Mouse (Mus musculus): ENCODE results near the gene Rsg1.
A peak's percentile ranks its signal among the peaks of the same experiment; 100 is the strongest.

Gene Rsg1

DNA sequence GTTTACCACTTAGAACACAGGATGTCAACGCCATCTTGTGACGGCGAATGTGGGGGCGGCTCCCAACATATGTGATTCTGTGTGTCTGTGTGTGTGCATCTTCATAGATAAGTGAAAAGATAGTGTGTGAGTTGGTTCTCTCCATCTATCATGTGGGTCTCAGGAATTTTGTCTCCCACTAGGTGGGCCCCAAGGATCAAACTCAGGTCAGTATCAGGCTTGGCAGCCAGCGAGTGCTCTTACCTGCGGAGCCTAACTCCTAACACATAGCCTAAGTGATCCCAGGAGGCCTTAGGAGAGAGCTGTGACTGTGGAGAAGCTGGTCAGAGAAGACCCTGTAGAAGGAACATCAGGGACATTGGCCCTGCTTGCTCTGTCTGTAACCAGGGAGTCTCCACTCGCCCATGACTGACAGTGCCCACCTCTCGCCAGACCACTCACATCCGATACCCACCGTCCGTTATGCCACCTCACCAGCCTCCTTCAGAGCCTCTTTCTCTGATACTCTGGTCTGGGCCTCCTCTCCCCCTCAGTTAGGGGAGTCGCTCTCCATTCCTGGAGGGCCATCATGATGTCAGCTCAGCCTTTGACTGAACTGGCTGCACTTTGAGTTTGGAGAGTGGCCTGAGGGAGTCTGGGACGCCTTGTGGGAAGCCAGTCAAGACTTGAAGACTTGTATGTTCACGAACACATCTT, 3.1 kb upstream of the Rsg1 start:
- peak; percentile 34; the same call in 1 of the 2 replicates for ATAC-seq (ENCODE audit: insufficient number of reproducible peaks, low FRiP score, low TSS enrichment)

DNA sequence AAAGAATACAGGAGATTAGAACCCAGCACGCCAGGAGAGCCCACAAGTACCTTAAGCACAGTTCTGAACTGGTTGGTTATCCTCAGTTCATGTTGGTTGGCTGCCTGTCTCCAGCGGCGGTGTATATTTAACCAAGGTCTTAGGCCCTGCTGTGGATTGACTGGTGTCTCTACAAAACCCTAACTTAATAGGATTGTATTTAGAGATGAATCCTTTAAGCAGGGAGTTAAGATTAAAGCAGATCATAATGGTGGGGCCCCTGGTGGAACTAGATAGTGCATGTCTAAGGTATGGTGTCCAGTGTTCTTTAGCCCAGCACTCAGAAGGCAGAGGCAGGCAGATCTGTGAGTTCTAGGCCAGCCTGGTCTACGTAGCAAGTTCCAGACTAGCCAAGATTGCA, 2.1 kb upstream of the Rsg1 start:
- no peak for ATAC-seq (ENCODE audit: insufficient number of reproducible peaks, low FRiP score, low TSS enrichment)

DNA sequence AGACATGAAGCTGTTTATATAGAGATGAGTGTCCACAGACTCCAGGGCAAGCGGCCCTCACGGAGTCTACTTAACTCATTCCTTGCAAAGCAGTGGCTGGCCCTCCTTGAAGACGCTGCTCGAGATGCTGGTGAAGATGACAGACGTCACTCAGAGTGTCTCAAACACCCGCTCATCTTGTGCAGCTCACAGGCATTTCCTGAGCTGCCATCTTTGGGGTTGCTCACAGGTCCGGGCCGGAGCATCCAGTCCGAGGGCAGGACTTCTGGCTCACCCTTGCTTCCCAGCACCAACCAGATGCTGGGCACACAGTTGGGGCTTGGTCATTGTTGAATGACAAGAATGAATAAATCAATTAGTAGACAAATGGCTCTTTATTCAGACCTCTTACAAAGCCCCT, 864 bp upstream of the Rsg1 start:
- no peak for ATAC-seq (ENCODE audit: insufficient number of reproducible peaks, low FRiP score, low TSS enrichment)

DNA sequence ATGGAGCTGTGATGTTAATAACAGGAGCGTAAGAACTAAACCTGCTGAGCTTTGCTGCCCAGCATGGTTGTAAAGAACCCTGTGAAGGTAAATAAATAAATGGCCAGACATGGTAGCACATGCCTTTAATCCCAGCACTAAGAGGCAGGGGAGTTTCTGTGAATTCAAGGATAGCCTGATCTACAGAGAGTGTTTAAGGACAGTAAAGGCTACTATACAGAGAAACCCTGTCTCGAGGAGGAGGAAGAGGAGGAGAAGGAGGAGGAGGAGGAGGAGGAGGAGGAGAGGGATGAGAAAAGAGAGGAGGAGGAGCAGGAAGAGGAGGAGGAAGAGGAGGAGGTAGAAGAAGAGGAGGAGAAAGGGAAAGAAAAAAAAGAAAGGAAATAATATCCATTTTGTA, 414 bp upstream of the Rsg1 start:
- no peak for ATAC-seq (ENCODE audit: insufficient number of reproducible peaks, low FRiP score, low TSS enrichment)

DNA sequence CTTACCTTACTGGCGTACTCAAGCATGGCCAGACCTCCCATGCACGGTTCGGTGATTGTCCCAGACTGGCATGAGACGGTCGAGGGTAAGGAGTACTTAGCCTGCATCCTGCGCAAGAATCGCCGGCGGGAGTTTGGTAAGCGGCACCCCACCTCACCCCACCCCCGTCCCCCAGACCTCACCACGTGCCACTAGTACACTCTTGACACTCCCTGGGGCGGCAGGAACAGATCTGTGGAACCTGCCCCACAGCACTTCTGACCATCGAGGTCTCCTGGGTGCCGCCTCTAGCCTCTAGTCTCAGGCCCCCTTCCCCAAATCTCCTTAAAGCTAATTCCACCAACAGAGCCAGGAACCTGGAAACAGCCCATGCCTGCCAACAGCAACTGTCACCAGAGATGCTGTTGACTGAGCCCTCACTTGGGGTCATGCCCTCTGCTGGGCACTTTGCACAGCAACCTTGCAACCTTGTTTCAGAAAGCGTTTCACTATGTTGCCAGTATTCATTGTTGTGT, 638 bp downstream of the Rsg1 start:
- peak; percentile 43; the same call in 1 of the 2 replicates for ATAC-seq (ENCODE audit: insufficient number of reproducible peaks, low FRiP score, low TSS enrichment)

DNA sequence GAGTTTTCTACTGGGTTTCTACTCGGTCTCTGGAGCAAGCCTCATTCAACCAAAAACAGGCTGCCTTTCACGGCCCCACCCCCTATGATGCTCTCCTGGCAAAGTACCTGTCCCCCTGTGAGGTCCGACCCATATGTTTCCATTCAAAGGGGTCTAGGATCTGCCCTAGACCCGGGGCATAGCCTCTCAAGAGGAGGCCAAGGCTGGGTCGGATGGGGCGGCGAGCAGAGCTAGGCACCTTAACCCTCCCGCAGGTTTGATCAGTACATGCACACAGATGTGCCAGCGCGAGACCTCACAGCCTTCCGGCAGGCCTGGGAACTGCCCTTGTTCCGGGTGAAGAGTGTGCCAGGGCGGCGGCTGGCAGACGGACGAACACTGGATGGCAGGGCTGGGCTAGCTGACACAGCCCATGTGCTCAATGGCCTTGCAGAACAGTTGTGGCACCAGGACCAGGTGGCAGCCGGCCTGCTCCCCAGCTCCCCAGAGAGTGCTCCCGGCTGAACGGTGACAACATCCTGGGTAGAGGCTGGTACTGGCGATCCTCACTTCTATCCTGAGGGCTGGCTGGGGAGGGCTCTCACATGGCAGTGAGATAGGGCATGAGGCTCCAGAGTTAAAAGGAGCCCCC, 5.9 kb downstream of the Rsg1 start:
- ATAC-seq (ENCODE audit: insufficient number of reproducible peaks, low FRiP score, low TSS enrichment), result no peak

DNA sequence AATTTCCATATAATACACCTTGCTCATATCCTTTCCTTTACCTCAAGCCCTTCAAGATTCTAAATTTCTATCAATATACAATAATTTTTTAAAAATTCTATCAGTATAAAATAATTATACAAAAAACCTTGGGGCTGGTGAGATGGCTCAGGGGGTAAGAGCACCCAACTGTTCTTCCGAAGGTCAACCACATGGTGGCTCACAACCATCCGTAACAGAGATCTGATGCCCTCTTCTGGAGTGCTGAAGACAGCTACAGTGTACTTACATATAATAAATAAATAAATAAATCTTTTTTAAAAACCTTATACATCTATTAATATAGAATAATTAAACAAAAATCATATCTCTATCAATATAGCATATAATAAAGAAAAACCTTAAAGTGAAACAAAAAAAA, 8.1 kb downstream of the Rsg1 start:
- no peak for ATAC-seq (ENCODE audit: insufficient number of reproducible peaks, low FRiP score, low TSS enrichment)

DNA sequence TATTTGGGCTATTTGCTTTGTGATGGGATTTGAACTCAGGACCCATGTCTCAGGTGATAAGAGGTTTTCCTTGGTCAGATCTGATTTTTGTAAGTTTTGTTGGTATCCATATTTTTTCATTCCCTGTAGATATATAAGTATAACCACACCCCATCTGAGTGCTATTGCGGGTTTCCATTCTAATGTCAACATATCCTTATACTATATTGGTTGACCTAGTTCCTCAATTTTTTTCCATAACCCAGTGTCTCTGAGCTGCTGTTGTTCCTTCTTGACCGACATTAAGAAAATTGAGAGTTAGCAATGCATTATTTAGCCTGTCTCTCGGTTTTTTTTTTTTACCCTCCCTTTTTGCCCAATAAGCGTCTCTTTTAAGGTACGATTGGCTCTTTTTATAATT, 9.0 kb downstream of the Rsg1 start:
- no peak for ATAC-seq (ENCODE audit: insufficient number of reproducible peaks, low FRiP score, low TSS enrichment)

DNA sequence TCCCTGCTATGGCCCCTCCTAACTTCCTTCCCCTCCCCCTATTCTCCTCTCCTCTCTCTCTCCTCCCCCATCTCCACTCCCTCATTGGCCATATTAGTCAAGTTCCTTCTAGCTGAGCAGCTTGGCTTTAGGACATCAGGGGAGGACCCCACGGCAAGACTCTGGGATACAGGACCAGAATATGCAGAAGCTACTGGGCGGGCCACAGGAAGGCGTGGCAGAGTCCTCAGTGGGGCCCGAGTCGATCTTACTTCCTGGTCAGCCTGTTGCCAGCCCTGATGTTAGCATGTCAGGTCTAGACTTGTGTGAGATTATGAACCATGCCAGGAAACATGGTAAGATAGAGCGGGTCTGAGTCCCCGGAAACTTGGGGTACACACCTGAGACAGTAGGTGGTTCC, 14.9 kb downstream of the Rsg1 start:
- ATAC-seq (ENCODE audit: insufficient number of reproducible peaks, low FRiP score, low TSS enrichment), result no peak

DNA sequence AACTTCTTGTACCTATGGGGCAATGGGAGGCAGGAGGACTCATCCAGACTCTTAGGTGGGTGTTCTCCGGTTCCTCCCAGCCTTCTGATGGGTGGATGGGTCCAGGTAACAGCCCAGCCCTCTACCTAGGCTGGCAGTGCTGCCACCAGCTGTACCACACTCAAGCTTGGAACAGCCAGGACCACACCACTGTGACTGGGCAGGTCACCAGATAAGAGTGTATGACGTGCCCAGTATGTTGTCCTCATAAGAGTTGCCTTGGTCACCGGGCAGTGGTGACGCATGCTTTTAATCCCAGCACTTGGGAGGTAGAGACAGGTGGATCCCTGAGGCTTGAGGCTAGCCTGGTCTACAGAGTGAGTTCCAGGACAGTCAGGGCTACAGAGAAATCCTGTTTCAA, 19.4 kb downstream of the Rsg1 start:
- no peak for ATAC-seq (ENCODE audit: insufficient number of reproducible peaks, low FRiP score, low TSS enrichment)

DNA sequence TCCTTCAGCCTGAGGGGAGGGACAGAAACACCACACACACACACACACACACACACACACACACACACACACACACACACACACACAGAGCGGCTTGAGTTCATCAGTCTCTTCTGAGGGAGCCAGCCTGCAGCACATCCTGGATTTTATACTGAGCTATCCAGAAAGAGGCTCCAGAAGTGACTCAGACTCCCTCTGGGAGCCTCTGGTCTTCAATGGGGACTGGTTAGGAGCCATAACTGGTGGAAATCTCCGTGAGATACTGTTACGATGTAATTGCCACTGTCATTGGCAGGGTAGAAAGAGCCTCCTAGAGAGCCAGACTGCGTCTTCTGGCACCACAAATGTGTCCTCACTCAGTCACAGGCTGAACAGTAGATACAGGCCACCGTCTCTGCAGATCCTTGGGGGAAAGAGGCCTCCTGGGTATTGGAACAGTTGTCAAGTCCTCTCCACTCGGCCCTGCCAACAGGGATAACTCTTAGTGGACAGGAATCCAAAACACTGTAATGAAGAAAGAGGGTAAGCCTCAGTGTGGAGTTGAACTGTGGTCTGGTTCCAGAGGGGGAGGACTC, 21.9 kb downstream of the Rsg1 start:
- no peak for ATAC-seq (ENCODE audit: insufficient number of reproducible peaks, low FRiP score, low TSS enrichment)

DNA sequence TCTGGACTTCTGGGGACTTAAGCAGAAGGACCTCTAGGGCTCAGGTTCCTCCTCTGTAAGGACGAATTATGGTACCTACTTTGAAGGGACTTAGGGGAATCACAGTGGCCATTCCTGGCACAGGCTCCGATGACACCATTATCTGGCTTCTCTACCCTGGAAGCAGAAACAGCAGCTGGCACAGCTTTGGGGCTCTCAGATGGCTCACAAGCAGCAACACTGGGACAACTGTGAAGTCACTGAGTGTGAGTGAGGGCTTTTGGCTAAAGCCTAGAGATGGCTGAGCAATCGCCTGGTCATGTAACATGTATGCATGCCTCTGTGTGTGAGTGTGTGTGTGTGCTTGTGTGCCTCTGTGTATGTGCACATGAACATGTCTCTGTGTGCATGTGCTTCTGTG, 23.1 kb downstream of the Rsg1 start:
- ATAC-seq (ENCODE audit: insufficient number of reproducible peaks, low FRiP score, low TSS enrichment), result no peak

DNA sequence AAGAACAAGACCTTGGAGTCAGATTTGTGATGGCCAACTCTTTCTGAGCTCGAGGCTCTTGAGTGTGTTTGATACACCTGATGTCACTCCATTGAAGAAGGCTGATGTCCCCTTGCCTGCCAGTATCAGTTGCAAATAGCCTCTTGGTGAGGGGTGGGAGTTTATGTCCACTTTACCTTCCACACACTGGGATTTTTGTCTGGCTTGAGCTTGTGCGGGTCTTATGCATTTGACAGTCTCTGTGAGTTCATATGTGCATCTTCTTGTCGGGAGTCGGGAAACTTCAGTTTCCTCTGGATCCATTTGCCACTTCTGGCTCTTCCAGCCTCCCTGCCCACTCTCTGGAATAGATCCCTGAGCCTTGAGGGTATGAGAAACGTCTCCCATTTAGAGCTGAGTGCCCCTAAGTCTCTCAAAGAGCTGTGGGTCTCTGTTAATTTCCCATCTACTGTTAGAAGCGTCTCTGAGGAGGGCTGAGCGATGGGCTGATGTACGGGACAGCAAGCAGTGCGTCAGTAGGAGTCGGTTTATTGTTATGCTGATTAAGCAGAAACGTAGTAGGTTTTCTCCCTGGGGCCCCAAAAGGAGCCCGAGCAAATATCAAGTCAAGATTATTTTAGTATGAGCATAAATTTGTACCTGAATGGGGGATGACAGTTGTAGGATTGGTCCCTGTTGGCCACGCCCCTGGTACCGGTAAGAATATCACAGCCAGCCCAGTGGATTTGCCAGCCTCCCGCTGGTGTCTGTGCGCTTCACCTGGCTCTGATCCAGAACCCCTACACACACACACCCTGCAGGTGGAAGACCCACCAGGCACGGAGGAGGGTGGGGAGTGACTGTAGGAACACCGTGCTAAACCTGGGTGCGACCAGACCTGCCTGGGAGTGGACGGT, 25.0 kb downstream of the Rsg1 start:
- ATAC-seq (ENCODE audit: insufficient number of reproducible peaks, low FRiP score, low TSS enrichment), result 0 out of 2 replicates have a peak, but pooled peaks have one; percentile 36

DNA sequence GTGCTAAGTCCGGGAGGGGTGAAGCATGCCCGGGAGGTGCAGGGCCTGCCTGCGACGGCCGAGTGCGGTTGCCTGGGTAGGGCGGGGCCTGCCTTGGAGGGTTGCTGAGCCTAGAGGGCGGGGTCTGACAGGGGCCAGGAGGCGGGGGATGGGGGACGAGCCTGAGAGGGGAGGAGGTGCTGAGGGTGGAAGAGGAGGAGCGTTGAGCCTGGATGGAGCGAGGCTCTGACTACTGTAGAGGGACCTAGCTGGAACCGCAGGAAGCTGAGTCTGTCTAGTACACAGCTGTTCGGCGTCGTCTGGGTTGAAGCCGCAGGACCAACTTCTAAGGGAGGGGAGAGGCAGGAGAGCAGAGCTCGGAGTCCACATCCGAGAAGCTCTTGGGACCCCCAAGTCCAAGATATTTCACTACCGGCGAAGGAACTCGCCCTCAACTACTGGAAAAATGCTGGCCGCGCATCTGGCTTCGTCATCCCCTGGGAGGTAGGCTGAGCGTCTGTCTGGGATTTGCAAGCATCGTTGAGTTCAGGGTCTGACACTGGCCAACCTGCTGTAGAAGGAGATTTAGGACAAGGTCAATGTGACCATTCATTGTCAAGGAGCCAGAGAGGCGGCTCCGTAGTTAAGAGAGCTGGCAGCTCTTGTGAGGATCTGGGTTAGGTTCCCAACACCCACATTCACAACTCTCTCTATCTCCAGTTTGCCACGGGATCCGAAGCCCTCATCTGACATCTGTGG, 25.8 kb downstream of the Rsg1 start, which contains the start of gene Arhgef19:
Gene Arhgef19, plus strand, starts transcription at position 112 of the 738 bp plus-strand sequence.
- 0 out of 2 replicates have a peak, but pooled peaks have one; percentile 26 for ATAC-seq (ENCODE audit: insufficient number of reproducible peaks, low FRiP score, low TSS enrichment)

DNA sequence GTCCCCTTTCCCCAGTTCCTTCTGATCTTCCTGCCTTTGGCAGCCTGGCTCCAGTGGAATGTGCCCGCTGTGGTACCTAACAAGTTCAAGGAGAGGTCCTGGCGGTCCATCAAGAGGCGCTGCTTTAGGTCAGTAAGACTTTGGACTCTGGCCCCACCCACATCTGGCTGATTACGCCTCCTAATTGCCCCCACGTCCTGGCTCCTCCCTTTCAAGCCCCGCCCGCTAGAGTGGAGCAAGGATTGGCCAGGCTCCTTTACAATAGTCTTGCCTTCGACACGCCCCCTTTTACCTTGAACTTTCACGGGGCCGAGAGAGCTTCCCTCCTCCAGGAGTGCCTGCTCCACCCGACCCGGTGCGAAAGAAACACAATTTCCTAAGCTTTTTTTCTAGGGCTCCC, 26.9 kb downstream of the Rsg1 start:
- no peak for ATAC-seq (ENCODE audit: insufficient number of reproducible peaks, low FRiP score, low TSS enrichment)

DNA sequence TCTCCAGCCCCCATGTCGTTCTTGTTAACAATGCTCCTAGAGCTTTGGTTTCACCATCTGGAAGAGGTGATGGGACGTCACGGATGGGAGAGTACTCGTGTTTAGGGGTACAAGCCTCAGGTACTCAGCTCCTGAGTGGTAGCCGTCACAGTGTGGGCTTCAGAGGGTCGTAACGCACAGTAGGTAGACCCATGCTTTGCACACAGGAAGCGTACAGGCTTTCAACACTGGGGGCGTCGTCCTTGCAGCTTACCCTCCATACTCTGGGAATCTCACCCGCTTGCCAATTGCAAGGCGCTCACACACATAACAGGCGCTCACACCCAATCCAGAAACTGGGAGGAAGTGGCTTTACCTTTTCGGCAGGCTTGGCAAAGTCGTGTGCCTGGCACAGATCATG, 28.1 kb downstream of the Rsg1 start:
- no peak for ATAC-seq (ENCODE audit: insufficient number of reproducible peaks, low FRiP score, low TSS enrichment)

DNA sequence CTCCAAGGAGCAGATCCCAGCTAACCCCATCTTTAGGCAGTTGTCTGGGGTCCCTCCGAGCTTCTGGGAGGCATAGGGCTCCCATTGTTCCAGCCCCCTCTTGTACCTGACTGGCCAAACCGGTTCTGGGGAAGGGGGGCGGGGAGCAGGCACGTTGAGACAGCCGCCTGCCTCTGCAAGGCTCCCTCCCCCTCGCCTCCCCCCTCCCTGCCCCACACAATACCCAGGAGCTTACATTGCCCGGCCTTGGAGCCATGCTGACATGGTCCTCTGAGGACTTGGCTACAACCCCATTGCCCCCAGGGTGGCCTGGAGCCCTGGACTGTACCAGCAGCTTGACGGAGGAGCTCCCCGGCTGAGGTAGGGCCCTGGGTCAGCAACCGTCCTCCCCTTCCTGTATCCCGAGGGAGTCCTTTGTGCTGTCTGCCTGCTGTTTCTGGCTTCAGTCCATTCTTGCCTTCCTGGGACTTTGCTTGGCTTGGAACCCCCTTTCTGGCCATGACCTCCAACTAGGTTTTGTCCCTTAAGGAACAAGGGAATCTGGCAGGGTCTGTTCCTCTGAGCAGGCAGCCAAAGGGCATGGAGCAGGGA, 29.0 kb downstream of the Rsg1 start:
- ATAC-seq (ENCODE audit: insufficient number of reproducible peaks, low FRiP score, low TSS enrichment), result no peak

DNA sequence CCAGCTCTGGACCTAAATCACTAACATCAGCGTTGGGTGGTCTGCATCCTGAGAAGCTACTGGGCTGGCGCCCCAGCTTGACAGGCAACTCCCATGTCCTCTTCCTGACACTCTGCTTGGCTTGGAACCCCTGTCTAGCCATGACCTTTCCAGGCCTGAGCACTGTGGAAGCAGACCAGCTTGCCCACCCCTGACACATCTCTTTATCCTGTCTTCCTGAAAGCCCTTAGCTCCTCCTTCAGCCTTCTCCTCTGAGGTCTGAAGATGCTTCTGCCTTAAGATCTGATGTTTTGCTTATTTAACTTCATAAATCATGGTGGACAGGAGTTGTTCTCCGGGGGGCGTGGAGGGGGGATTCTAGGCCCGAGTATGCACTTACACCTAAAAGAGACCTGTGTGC, 29.9 kb downstream of the Rsg1 start:
- ATAC-seq (ENCODE audit: insufficient number of reproducible peaks, low FRiP score, low TSS enrichment), result no peak

DNA sequence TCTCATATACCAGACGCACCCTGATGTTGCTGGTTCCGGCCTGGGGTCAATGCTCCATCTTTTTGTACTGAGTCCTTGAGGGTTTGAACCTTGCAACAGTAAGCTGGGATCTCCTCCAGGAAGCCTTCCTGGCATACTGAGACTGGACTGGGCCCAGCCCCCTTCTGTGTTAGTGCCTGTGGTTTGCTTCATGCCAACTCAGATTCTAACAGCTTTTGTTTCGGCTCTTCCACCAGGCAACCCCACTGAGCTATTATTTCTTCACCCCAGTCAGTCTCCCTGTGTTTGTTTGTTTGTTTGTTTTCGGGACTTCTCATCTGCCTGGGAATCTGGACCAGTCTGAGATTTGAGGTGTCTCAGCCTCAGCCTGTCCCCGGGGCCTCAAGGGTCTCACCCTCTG, 30.6 kb downstream of the Rsg1 start:
- ATAC-seq (ENCODE audit: insufficient number of reproducible peaks, low FRiP score, low TSS enrichment), result no peak
